Mouse (Mus musculus) E14TG2a.4 (cell line): Measurements from ENCODE around the gene Rab3gap1.

Source experiments
- CTCF ChIP-seq: conservative IDR thresholded peaks from 2 replicates; pipeline ENCODE4 v1.5.1; 2014; ENCODE audit warnings: low read length
- NANOG ChIP-seq: IDR thresholded peaks from 2 replicates; pipeline ENCODE4 v1.6.1; 2014; ENCODE audit warnings: borderline replicate concordance, low read length, mixed read lengths
- POU5F1 ChIP-seq: IDR thresholded peaks from 2 replicates; pipeline ENCODE4 v1.6.1; 2014; ENCODE audit warnings: low read length, borderline replicate concordance

- TF ChIP-seq CTCF = no peak
- TF ChIP-seq POU5F1 = no peak
- no peak for TF ChIP-seq NANOG
Measured at GRCm38 (mm10) chr1:127845472-127845871, 23.1 kb upstream of the Rab3gap1 start.
